Mouse (Mus musculus): ENCODE measurements around the gene Mrpl52. TPM values are rescaled to one million over a fixed set of nuclear protein-coding genes. Genes with fewer than 3 reads are reported as not detected.

Mrpl52 gene
- total RNA-seq, 1 experiment, result 137 TPM

DNA sequence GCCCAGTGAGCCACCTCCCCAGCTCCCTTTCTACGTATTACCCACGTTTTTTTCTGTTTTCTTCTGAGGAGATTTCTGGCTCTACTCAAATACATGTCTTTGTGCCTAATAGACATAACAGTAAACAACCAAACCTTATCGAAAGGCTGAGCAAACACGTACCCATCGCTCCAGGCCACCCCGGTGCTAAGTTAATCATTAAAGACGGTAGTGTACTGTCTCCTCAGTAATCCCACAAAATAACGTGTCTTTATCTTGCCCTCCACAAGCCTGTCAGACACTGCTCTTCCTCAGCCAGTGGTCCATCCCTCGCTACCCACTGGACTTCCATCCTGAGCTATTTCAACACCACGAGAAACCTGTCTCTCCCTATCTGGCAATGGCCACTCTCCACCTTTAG lies 44.9 kb upstream of the Mrpl52 start:
- in situ Hi-C loops (cut with MboI; ENCODE audit: low sequenced_read_pairs in 2 of 2, unreplicated experiment in 2 of 2), result loop anchor here in 1 of 2 experiments (25.0 kb wide), 1 partner anchor 105 kb away; the partner anchor contains the start of gene Rem2
- no peaks in the 10 kb centered on the region for H3K9me3 ChIP-seq (ENCODE audit: control insufficient read depth, insufficient read depth, low read depth, low read length)
- H3K4me3 ChIP-seq (ENCODE audit: insufficient read depth in 1 of 2, low read depth in 1 of 2, low read length in 2 of 2, poor library complexity in 1 of 2, severe bottlenecking in 1 of 2), result no peak overlapping the region
- no peak overlapping the region for H3K9ac ChIP-seq (ENCODE audit: insufficient read depth, low read depth, low read length, poor library complexity, severe bottlenecking)
- H3K4me1 ChIP-seq (ENCODE audit: control insufficient read depth in 2 of 2, insufficient read depth in 2 of 2, low read length in 2 of 2, poor library complexity in 1 of 2), result peaks cover 11 to 51% of the 10 kb centered on the region in 2 experiments; a peak in 3 of 4 replicates
- no peak overlapping the region for H3K27ac ChIP-seq (ENCODE audit: insufficient read depth, low read depth, low read length, poor library complexity, severe bottlenecking)
- peaks cover 41% of the 10 kb centered on the region for H3K36me3 ChIP-seq (ENCODE audit: control insufficient read depth, insufficient read depth, low read length, poor library complexity, severe bottlenecking)
- TF ChIP-seq ZC3H11A (IDR thresholded peaks at IDR 0.05; ENCODE audit: borderline replicate concordance, low read depth, low read length) (no peak), ZNF384 (IDR thresholded peaks at IDR 0.05; ENCODE audit: low read depth, low read length) (no peak), CHD2 (IDR thresholded peaks at IDR 0.05; ENCODE audit: low read depth, low read length) (no peak), MAFK (IDR thresholded peaks at IDR 0.05; ENCODE audit: insufficient read depth, low read depth, low read length) (no peak), HCFC1 (IDR thresholded peaks at IDR 0.05; ENCODE audit: borderline replicate concordance, insufficient read depth, low read length) (no peak)
- DNase-seq (ENCODE audit: low read depth, low spot score), result no peak

DNA sequence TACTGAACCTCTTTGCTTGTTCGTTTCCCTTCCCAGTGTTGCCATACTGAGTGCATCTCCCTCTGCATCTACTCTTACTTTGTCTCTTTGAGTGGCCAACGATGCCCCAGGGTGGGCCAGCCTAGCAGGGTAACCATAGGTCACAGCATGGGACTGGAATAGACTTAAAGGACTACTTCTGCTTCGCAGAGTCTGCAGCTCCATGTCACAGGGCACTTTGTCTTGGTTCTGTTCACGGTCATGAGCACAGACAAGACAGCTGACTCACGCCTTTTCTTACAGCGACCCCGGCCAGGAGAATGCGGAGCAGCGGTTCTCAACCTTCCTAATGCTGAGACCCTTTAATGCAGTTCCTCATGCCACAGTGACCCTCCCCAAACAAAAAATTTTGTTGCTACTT lies 44.1 kb upstream of the Mrpl52 start:
- H3K4me3 ChIP-seq (ENCODE audit: insufficient read depth in 1 of 2, low read depth in 1 of 2, low read length in 2 of 2, poor library complexity in 1 of 2, severe bottlenecking in 1 of 2), result no peak overlapping the region
- no peak overlapping the region; the same call in 1 of the 2 replicates for H3K9ac ChIP-seq (ENCODE audit: insufficient read depth, low read depth, low read length, poor library complexity, severe bottlenecking)
- DNase-seq (ENCODE audit: low read depth, low spot score), result no peak
- in situ Hi-C loops (cut with MboI; ENCODE audit: low sequenced_read_pairs in 2 of 2, unreplicated experiment in 2 of 2), result loop anchor here in 1 of 2 experiments (25.0 kb wide), 1 partner anchor 105 kb away; the partner anchor contains the start of gene Rem2
- peaks cover 43% of the 10 kb centered on the region for H3K36me3 ChIP-seq (ENCODE audit: control insufficient read depth, insufficient read depth, low read length, poor library complexity, severe bottlenecking)
- H3K9me3 ChIP-seq (ENCODE audit: control insufficient read depth, insufficient read depth, low read depth, low read length), result no peaks in the 10 kb centered on the region
- TF ChIP-seq HCFC1 (IDR thresholded peaks at IDR 0.05; ENCODE audit: borderline replicate concordance, insufficient read depth, low read length), result no peak
- no peak for TF ChIP-seq ZNF384 (IDR thresholded peaks at IDR 0.05; ENCODE audit: low read depth, low read length)
- TF ChIP-seq CHD2 (IDR thresholded peaks at IDR 0.05; ENCODE audit: low read depth, low read length), result no peak
- no peak for TF ChIP-seq MAFK (IDR thresholded peaks at IDR 0.05; ENCODE audit: insufficient read depth, low read depth, low read length)
- no peak for TF ChIP-seq ZC3H11A (IDR thresholded peaks at IDR 0.05; ENCODE audit: borderline replicate concordance, low read depth, low read length)
- H3K4me1 ChIP-seq (ENCODE audit: control insufficient read depth in 2 of 2, insufficient read depth in 2 of 2, low read length in 2 of 2, poor library complexity in 1 of 2), result peaks cover 11 to 52% of the 10 kb centered on the region in 2 experiments; a peak in 3 of 4 replicates
- no peak overlapping the region; the same call in 1 of the 2 replicates for H3K27ac ChIP-seq (ENCODE audit: insufficient read depth, low read depth, low read length, poor library complexity, severe bottlenecking)

DNA sequence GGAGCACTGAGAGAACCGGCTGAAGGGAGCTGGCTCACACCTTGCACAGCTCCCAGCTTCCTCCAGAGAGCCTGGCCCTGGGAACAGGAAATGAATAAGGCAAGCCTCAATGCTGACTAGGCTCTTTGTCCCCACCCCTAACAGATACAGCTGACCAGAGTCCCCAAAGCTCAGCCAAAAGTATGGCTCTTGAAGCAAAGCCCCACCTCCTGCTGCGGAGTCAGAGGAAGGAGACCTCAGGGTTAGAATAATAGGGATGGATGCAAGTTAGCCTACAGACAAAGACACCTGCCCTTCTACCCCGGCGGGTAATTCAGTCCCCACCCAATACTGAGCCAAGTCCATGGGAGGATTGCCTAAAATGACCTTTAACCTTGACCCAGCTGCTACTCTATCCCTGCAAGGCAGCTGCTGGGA lies 43.3 kb upstream of the Mrpl52 start:
- in situ Hi-C loops (cut with MboI; ENCODE audit: low sequenced_read_pairs in 2 of 2, unreplicated experiment in 2 of 2), result loop anchor here in 1 of 2 experiments (25.0 kb wide), 1 partner anchor 104 kb away; the partner anchor contains the start of gene Rem2
- H3K27ac ChIP-seq (ENCODE audit: insufficient read depth, low read depth, low read length, poor library complexity, severe bottlenecking), result peak overlapping the region; percentile 71; the same call in 1 of the 2 replicates

DNA sequence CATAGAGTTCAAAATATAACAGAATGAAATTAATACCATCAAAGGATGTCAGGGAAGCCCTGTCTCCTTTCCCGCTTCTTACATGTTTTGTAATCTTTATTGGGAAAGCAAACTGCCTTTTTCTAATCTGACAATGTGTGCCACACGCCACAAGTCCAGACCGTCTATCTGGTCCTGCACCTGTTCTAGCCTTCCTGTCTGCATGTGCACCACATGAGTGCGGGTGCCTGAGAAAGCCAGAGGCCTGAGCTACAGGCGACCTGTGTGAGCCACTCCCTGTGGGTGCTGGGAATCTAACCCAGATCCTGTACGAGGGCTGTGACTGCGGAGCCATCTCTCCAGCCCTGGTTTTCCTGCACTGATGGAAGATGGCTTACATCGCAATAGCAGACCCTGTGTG lies 42.3 kb upstream of the Mrpl52 start:
- no peak overlapping the region for H3K4me3 ChIP-seq (ENCODE audit: insufficient read depth in 1 of 2, low read depth in 1 of 2, low read length in 2 of 2, poor library complexity in 1 of 2, severe bottlenecking in 1 of 2)
- no peak overlapping the region for H3K27ac ChIP-seq (ENCODE audit: insufficient read depth, low read depth, low read length, poor library complexity, severe bottlenecking)
- TF ChIP-seq ZC3H11A (IDR thresholded peaks at IDR 0.05; ENCODE audit: borderline replicate concordance, low read depth, low read length) (no peak), HCFC1 (IDR thresholded peaks at IDR 0.05; ENCODE audit: borderline replicate concordance, insufficient read depth, low read length) (no peak), ZNF384 (IDR thresholded peaks at IDR 0.05; ENCODE audit: low read depth, low read length) (no peak), MAFK (IDR thresholded peaks at IDR 0.05; ENCODE audit: insufficient read depth, low read depth, low read length) (no peak), CHD2 (IDR thresholded peaks at IDR 0.05; ENCODE audit: low read depth, low read length) (no peak)
- H3K9ac ChIP-seq (ENCODE audit: insufficient read depth, low read depth, low read length, poor library complexity, severe bottlenecking), result no peak overlapping the region
- H3K4me1 ChIP-seq (ENCODE audit: control insufficient read depth in 2 of 2, insufficient read depth in 2 of 2, low read length in 2 of 2, poor library complexity in 1 of 2), result peaks cover 11 to 44% of the 10 kb centered on the region in 2 experiments; a peak in 3 of 4 replicates
- no peak for DNase-seq (ENCODE audit: low read depth, low spot score)
- in situ Hi-C loops (cut with MboI; ENCODE audit: low sequenced_read_pairs in 2 of 2, unreplicated experiment in 2 of 2), result loop anchor here in 1 of 2 experiments (25.0 kb wide), 1 partner anchor 103 kb away; the partner anchor contains the start of gene Rem2
- H3K36me3 ChIP-seq (ENCODE audit: control insufficient read depth, insufficient read depth, low read length, poor library complexity, severe bottlenecking), result peaks cover 39% of the 10 kb centered on the region
- H3K9me3 ChIP-seq (ENCODE audit: control insufficient read depth, insufficient read depth, low read depth, low read length), result no peaks in the 10 kb centered on the region

More for the DNA sequence above, 43.3 kb upstream of the Mrpl52 start:
- Histone ChIP-seq H3K4me3 (ENCODE audit: insufficient read depth in 1 of 2, low read depth in 1 of 2, low read length in 2 of 2, poor library complexity in 1 of 2, severe bottlenecking in 1 of 2) (peak overlapping the region in 1 of 2 experiments; percentile 15; a peak in 2 of 4 replicates), H3K36me3 (ENCODE audit: control insufficient read depth, insufficient read depth, low read length, poor library complexity, severe bottlenecking) (peaks cover 43% of the 10 kb centered on the region), H3K9me3 (ENCODE audit: control insufficient read depth, insufficient read depth, low read depth, low read length) (no peaks in the 10 kb centered on the region), H3K9ac (ENCODE audit: insufficient read depth, low read depth, low read length, poor library complexity, severe bottlenecking) (peak overlapping the region; percentile 44; the same call in 1 of the 2 replicates), H3K4me1 (ENCODE audit: control insufficient read depth in 2 of 2, insufficient read depth in 2 of 2, low read length in 2 of 2, poor library complexity in 1 of 2) (peaks cover 11 to 47% of the 10 kb centered on the region in 2 experiments; a peak in 3 of 4 replicates)
- TF ChIP-seq ZNF384 (IDR thresholded peaks at IDR 0.05; ENCODE audit: low read depth, low read length) (no peak), MAFK (IDR thresholded peaks at IDR 0.05; ENCODE audit: insufficient read depth, low read depth, low read length) (peak; percentile 87)
- peak; percentile 71 for DNase-seq (ENCODE audit: low read depth, low spot score)
